22 mouse cellular contexts compared by ENCODE assay signal in genomic region chr10:53735201-53735865, GRCm38 (mm10). TPM values are rescaled to one million over a fixed set of nuclear protein-coding genes. Genes with fewer than 3 reads are reported as not detected.
DNase-seq lines count a peak whose midpoint lies in the region; ATAC-seq lines count a peak whose summit lies in the region.
"Had no signal": no experiment of that assay in that cellular context is flagged by ENCODE, and none has a peak within 500 bp of the region (broad histone marks: within the 10 kb centered on the region; RNA-seq: fewer than 3 reads in every experiment).

No protein-coding gene starts in this region.

- no peaks in the 10 kb centered on the region for H3K4me1 ChIP-seq in forebrain, embryonic 16.5 days (replicated peaks; ENCODE audit: control insufficient read depth, insufficient read depth, low read length)
- no peaks in the 10 kb centered on the region for H3K4me1 ChIP-seq in forebrain, embryonic 13.5 days
- no peaks in the 10 kb centered on the region for H3K4me1 ChIP-seq in midbrain, embryonic 11.5 days (ENCODE audit: control insufficient read depth, insufficient read depth, low read length)
- no peaks in the 10 kb centered on the region for H3K4me1 ChIP-seq in midbrain, embryonic 16.5 days (ENCODE audit: control insufficient read depth, insufficient read depth, low read length)
- H3K4me1 ChIP-seq: embryonic facial prominence, embryonic 10.5 days; forebrain, embryonic 10.5 days; limb, embryonic 10.5 days; midbrain, embryonic 10.5 days had no signal

- DNase-seq in midbrain, embryonic 11.5 days (ENCODE audit: low spot score, missing footprints) = peak; percentile 65
- DNase-seq in cerebellum, adult 18-20 months = peak; percentile 70 to 79
- peak; percentile 58 to 76 for DNase-seq in cerebellum, postnatal 14 days
- DNase-seq: adrenal gland, postnatal 25 days; gastrocnemius, adult 2 months; kidney, postnatal 25 days; layer of hippocampus, adult 9-11 months; thymus, postnatal 36 days had no signal

- H3K36me3 ChIP-seq in forebrain, embryonic 16.5 days (ENCODE audit: control insufficient read depth, insufficient read depth) = no peaks in the 10 kb centered on the region
- H3K36me3 ChIP-seq in forebrain, embryonic 13.5 days (ENCODE audit: poor library complexity, severe bottlenecking) = no peaks in the 10 kb centered on the region
- no peaks in the 10 kb centered on the region for H3K36me3 ChIP-seq in midbrain, embryonic 11.5 days (ENCODE audit: control insufficient read depth, insufficient read depth, low read length)
- H3K36me3 ChIP-seq in midbrain, embryonic 16.5 days (ENCODE audit: control insufficient read depth, insufficient read depth, low read length) = no peaks in the 10 kb centered on the region
- H3K36me3 ChIP-seq: embryonic facial prominence, embryonic 10.5 days; forebrain, embryonic 10.5 days; limb, embryonic 10.5 days; midbrain, embryonic 10.5 days had no signal

- H3K4me2 ChIP-seq in forebrain, embryonic 16.5 days (ENCODE audit: low read length) = no peak overlapping the region
- H3K4me2 ChIP-seq in forebrain, embryonic 13.5 days = no peak overlapping the region
- no peak overlapping the region for H3K4me2 ChIP-seq in midbrain, embryonic 11.5 days
- no peak overlapping the region for H3K4me2 ChIP-seq in midbrain, embryonic 16.5 days (ENCODE audit: low read length)

- H3K27me3 ChIP-seq in forebrain, embryonic 16.5 days (replicated peaks; ENCODE audit: control insufficient read depth, insufficient read depth, low read length) = no peaks in the 10 kb centered on the region
- no peaks in the 10 kb centered on the region for H3K27me3 ChIP-seq in forebrain, embryonic 13.5 days
- no peaks in the 10 kb centered on the region for H3K27me3 ChIP-seq in midbrain, embryonic 11.5 days (ENCODE audit: control insufficient read depth, insufficient read depth, low read length)
- no peaks in the 10 kb centered on the region for H3K27me3 ChIP-seq in midbrain, embryonic 16.5 days (ENCODE audit: control insufficient read depth, insufficient read depth, low read depth, low read length)

- 78% methylated on average over 7 of the region's 7 CpGs for WGBS in forebrain, embryonic 16.5 days
- 78% methylated on average over 7 of the region's 7 CpGs for WGBS in forebrain, embryonic 13.5 days
- 76% methylated on average over 7 of the region's 7 CpGs for WGBS in midbrain, embryonic 11.5 days
- WGBS in midbrain, embryonic 16.5 days = 77% methylated on average over 7 of the region's 7 CpGs

- ATAC-seq in forebrain, embryonic 16.5 days = 0 out of 2 replicates have a peak, but pooled peaks have one; percentile 49
- ATAC-seq in forebrain, embryonic 13.5 days = no peak
- ATAC-seq in midbrain, embryonic 11.5 days (ENCODE audit: low FRiP score) = no peak
- ATAC-seq in midbrain, embryonic 16.5 days = no peak
- no peak for ATAC-seq in megakaryocyte-erythroid progenitor cell, adult 5-6 weeks (replicated peaks; ENCODE audit: low FRiP score, low TSS enrichment, poor library complexity, severe bottlenecking)
- ATAC-seq in erythroid progenitor cell, adult 5-6 weeks (replicated peaks; ENCODE audit: low FRiP score, poor library complexity, severe bottlenecking) = no peak
- ATAC-seq: CD4-positive, CD25-positive, alpha-beta regulatory T cell, adult 4 months; intestine, postnatal 0 days had no signal

- H3K4me3 ChIP-seq in forebrain, embryonic 16.5 days (replicated peaks; ENCODE audit: low read length) = no peak overlapping the region
- no peak overlapping the region for H3K4me3 ChIP-seq in forebrain, embryonic 13.5 days
- no peak overlapping the region for H3K4me3 ChIP-seq in midbrain, embryonic 11.5 days (ENCODE audit: low read depth, low read length)
- no peak overlapping the region for H3K4me3 ChIP-seq in midbrain, embryonic 16.5 days (ENCODE audit: low read depth, low read length)
- H3K4me3 ChIP-seq: embryonic facial prominence, embryonic 10.5 days; forebrain, embryonic 10.5 days; gastrocnemius, adult 2 months; left cerebral cortex, adult 2 months; limb, embryonic 10.5 days; midbrain, embryonic 10.5 days had no signal

- H3K9me3 ChIP-seq in forebrain, embryonic 16.5 days (ENCODE audit: control insufficient read depth, low read length) = no peaks in the 10 kb centered on the region
- H3K9me3 ChIP-seq in forebrain, embryonic 13.5 days (replicated peaks) = no peaks in the 10 kb centered on the region
- H3K9me3 ChIP-seq in midbrain, embryonic 11.5 days (ENCODE audit: control insufficient read depth, low read length) = no peaks in the 10 kb centered on the region
- H3K9me3 ChIP-seq in midbrain, embryonic 16.5 days (replicated peaks; ENCODE audit: control insufficient read depth, low read length, poor library complexity, severe bottlenecking) = no peaks in the 10 kb centered on the region
- H3K9me3 ChIP-seq: embryonic facial prominence, embryonic 10.5 days; forebrain, embryonic 10.5 days; limb, embryonic 10.5 days; midbrain, embryonic 10.5 days had no signal

- no peak overlapping the region for H3K27ac ChIP-seq in forebrain, embryonic 16.5 days (ENCODE audit: low read length)
- H3K27ac ChIP-seq in forebrain, embryonic 13.5 days = no peak overlapping the region
- H3K27ac ChIP-seq in midbrain, embryonic 11.5 days (ENCODE audit: low read depth, low read length) = no peak overlapping the region
- no peak overlapping the region for H3K27ac ChIP-seq in midbrain, embryonic 16.5 days (ENCODE audit: low read length)
- H3K27ac ChIP-seq: embryonic facial prominence, embryonic 10.5 days; forebrain, embryonic 10.5 days; gastrocnemius, adult 2 months; left cerebral cortex, adult 2 months; limb, embryonic 10.5 days; macrophage; midbrain, embryonic 10.5 days had no signal

- no peak overlapping the region for H3K9ac ChIP-seq in forebrain, embryonic 16.5 days (replicated peaks; ENCODE audit: low read depth, low read length)
- H3K9ac ChIP-seq in forebrain, embryonic 13.5 days = no peak overlapping the region
- no peak overlapping the region for H3K9ac ChIP-seq in midbrain, embryonic 11.5 days (ENCODE audit: low read length)
- H3K9ac ChIP-seq in midbrain, embryonic 16.5 days (ENCODE audit: low read depth, low read length) = no peak overlapping the region

RNA-seq across cellular contexts. Expression of gene Fam184a, which starts 15.6 kb away (rescaled TPM):
- polyA plus RNA-seq in forebrain, embryonic 16.5 days (2015; fragmentation: Nextera tagmentation; extraction: Ambion mirVana) = 6.5 and 7.2 TPM in 2 replicates
- 4.7 and 5.1 TPM in 2 replicates for polyA plus RNA-seq in forebrain, embryonic 13.5 days (2015; fragmentation: Nextera tagmentation; extraction: Ambion mirVana)
- polyA plus RNA-seq in midbrain, embryonic 11.5 days (2014; fragmentation: Nextera tagmentation; extraction: Ambion mirVana) = 4.9 and 6.0 TPM in 2 replicates
- polyA plus RNA-seq in midbrain, embryonic 16.5 days (2015; fragmentation: Nextera tagmentation; extraction: Ambion mirVana) = 13.4 and 15.3 TPM in 2 replicates
- total RNA-seq in megakaryocyte-erythroid progenitor cell, adult 5-6 weeks (2014; fragmentation: Nextera tagmentation) = 2.0 and 3.2 TPM in 2 replicates
- 4.5 and 14.9 TPM in 2 replicates for total RNA-seq in megakaryocyte-erythroid progenitor cell, adult 5-6 weeks (2017)
- total RNA-seq in erythroid progenitor cell, adult 5-6 weeks (2015; ENCODE audit: low replicate concordance) = not detected in 2 replicates
- not detected in 2 replicates for total RNA-seq in erythroid progenitor cell, adult 5-6 weeks (2017; ENCODE audit: low replicate concordance)
- total RNA-seq: neutrophil, adult 5-6 weeks had no signal
- polyA plus RNA-seq: CD4-positive, CD25-positive, alpha-beta regulatory T cell, adult 4 months; macrophage had no signal
